Mouse (Mus musculus): ENCODE measurements at regions not wholly inside any gene's neighbourhood (a gene's known extent, or its start where the extent isn't known, plus 50 kb on each side); places are given as distances from the start of the nearest gene placed in this dataset.
"Not testable (repeated sequence)": the region's sequence is repeated elsewhere in the genome, so short reads cannot be mapped to it uniquely, and the experiment has no call there.

- Histone ChIP-seq H3K4me1 (no peaks in the 10 kb centered on the region), H3K4me3 (no peak overlapping the region), H3K4me2 (replicated peaks) (no peak overlapping the region), H3K27ac (replicated peaks) (no peak overlapping the region), H3K9ac (replicated peaks) (no peak overlapping the region), H3K9me3 (no peaks in the 10 kb centered on the region), H3K27me3 (no peaks in the 10 kb centered on the region), H3K36me3 (no peaks in the 10 kb centered on the region)
- no peak for ATAC-seq (replicated peaks)
- 77% methylated on average over 2 of the region's 2 CpGs for WGBS
These were observed 206.3 kb upstream of the Spef2 start for GRCm38 (mm10) chr15:9954941-9955340.

- H3K4me1 ChIP-seq, result no peaks in the 10 kb centered on the region
- WGBS, result 80% methylated on average over 4 of the region's 4 CpGs
- no peaks in the 10 kb centered on the region for H3K9me3 ChIP-seq
- H3K27me3 ChIP-seq, result no peaks in the 10 kb centered on the region
- no peak overlapping the region for H3K4me3 ChIP-seq
- H3K4me2 ChIP-seq (replicated peaks), result no peak overlapping the region
- H3K36me3 ChIP-seq, result no peaks in the 10 kb centered on the region
- ATAC-seq (replicated peaks), result no peak
- no peak overlapping the region for H3K9ac ChIP-seq (replicated peaks)
- no peak overlapping the region for H3K27ac ChIP-seq (replicated peaks)
These were observed 202.0 kb upstream of the Prlr start for GRCm38 (mm10) chr15:9974999-9975398.

- H3K9ac ChIP-seq (replicated peaks), result no peak overlapping the region
- no peaks in the 10 kb centered on the region for H3K36me3 ChIP-seq
- no peaks in the 10 kb centered on the region for H3K27me3 ChIP-seq
- peak; percentile 98 for ATAC-seq (replicated peaks)
- no peaks in the 10 kb centered on the region for H3K9me3 ChIP-seq
- peak overlapping the region; percentile 36; the same call in 1 of the 2 replicates for H3K27ac ChIP-seq (replicated peaks)
- no peaks in the 10 kb centered on the region for H3K4me1 ChIP-seq
- H3K4me2 ChIP-seq (replicated peaks), result no peak overlapping the region
- 29% methylated on average over 7 of the region's 7 CpGs for WGBS
- H3K4me3 ChIP-seq, result no peak overlapping the region
These were observed 165.5 kb upstream of the Prlr start for GRCm38 (mm10) chr15:10011289-10012234.

GRCm38 (mm10) chr15:10017216-10017615 lies 159.8 kb upstream of the Prlr start:
- H3K4me2 ChIP-seq (replicated peaks), result no peak overlapping the region
- no peak overlapping the region for H3K4me3 ChIP-seq
- no peak for ATAC-seq (replicated peaks)
- H3K4me1 ChIP-seq, result no peaks in the 10 kb centered on the region
- no peak overlapping the region for H3K27ac ChIP-seq (replicated peaks)
- no peaks in the 10 kb centered on the region for H3K9me3 ChIP-seq
- H3K27me3 ChIP-seq, result no peaks in the 10 kb centered on the region
- H3K9ac ChIP-seq (replicated peaks), result no peak overlapping the region
- H3K36me3 ChIP-seq, result no peaks in the 10 kb centered on the region

- H3K36me3 ChIP-seq, result no peaks in the 10 kb centered on the region
- no peaks in the 10 kb centered on the region for H3K27me3 ChIP-seq
- WGBS, result 85% methylated on average over 4 of the region's 4 CpGs
- no peaks in the 10 kb centered on the region for H3K9me3 ChIP-seq
- no peaks in the 10 kb centered on the region for H3K4me1 ChIP-seq
- H3K27ac ChIP-seq (replicated peaks), result no peak overlapping the region
- no peak overlapping the region for H3K4me2 ChIP-seq (replicated peaks)
- no peak overlapping the region for H3K9ac ChIP-seq (replicated peaks)
- no peak overlapping the region for H3K4me3 ChIP-seq
- no peak for ATAC-seq (replicated peaks)
These were observed 147.1 kb upstream of the Prlr start for GRCm38 (mm10) chr15:10029902-10030301.

- H3K27me3 ChIP-seq, result no peaks in the 10 kb centered on the region
These were observed 141.5 kb upstream of the Prlr start for GRCm38 (mm10) chr15:10035561-10035960.

GRCm38 (mm10) chr15:10036576-10036975 lies 140.5 kb upstream of the Prlr start:
- not testable (repeated sequence) for ATAC-seq (replicated peaks); H3K4me1 ChIP-seq; H3K4me2 ChIP-seq (replicated peaks); H3K27me3 ChIP-seq; H3K27ac ChIP-seq (replicated peaks); H3K9me3 ChIP-seq; H3K4me3 ChIP-seq; H3K9ac ChIP-seq (replicated peaks); H3K36me3 ChIP-seq
- WGBS, result 82% methylated on average over 2 of the region's 2 CpGs

More at GRCm38 (mm10) chr15:10035561-10035960, 141.5 kb upstream of the Prlr start:
- no peak for ATAC-seq (replicated peaks)
- Histone ChIP-seq H3K27ac (replicated peaks) (no peak overlapping the region), H3K9me3 (no peaks in the 10 kb centered on the region), H3K36me3 (no peaks in the 10 kb centered on the region), H3K4me3 (no peak overlapping the region), H3K4me1 (no peaks in the 10 kb centered on the region), H3K4me2 (replicated peaks) (no peak overlapping the region), H3K9ac (replicated peaks) (no peak overlapping the region)
- 49% methylated on average over 1 of the region's 1 CpGs for WGBS

- no peak overlapping the region for H3K4me2 ChIP-seq (replicated peaks)
- H3K36me3 ChIP-seq, result no peaks in the 10 kb centered on the region
- WGBS, result 94% methylated on average over 2 of the region's 2 CpGs
- 0 out of 2 replicates have a peak, but pooled peaks cover 3% of the 10 kb centered on the region for H3K4me1 ChIP-seq
- ATAC-seq (replicated peaks), result no peak
- no peaks in the 10 kb centered on the region for H3K27me3 ChIP-seq
- H3K27ac ChIP-seq (replicated peaks), result no peak overlapping the region
- H3K9me3 ChIP-seq, result no peaks in the 10 kb centered on the region
- H3K9ac ChIP-seq (replicated peaks), result no peak overlapping the region
- no peak overlapping the region for H3K4me3 ChIP-seq
These were observed 103.5 kb upstream of the Prlr start for GRCm38 (mm10) chr15:10073580-10073979.

- Histone ChIP-seq H3K27me3 (no peaks in the 10 kb centered on the region), H3K9me3 (no peaks in the 10 kb centered on the region), H3K4me2 (replicated peaks) (no peak overlapping the region), H3K4me1 (0 out of 2 replicates have a peak, but pooled peaks cover 3% of the 10 kb centered on the region), H3K36me3 (no peaks in the 10 kb centered on the region), H3K27ac (replicated peaks) (no peak overlapping the region), H3K4me3 (no peak overlapping the region), H3K9ac (replicated peaks) (no peak overlapping the region)
- 83% methylated on average over 9 of the region's 9 CpGs for WGBS
- ATAC-seq (replicated peaks), result no peak
These were observed 102.1 kb upstream of the Prlr start for GRCm38 (mm10) chr15:10074916-10075315.

GRCm38 (mm10) chr15:10075391-10076060 lies 101.5 kb upstream of the Prlr start:
- 0 out of 2 replicates have a peak, but pooled peaks cover 3% of the 10 kb centered on the region for H3K4me1 ChIP-seq
- ATAC-seq (replicated peaks), result peak; percentile 81
- no peak overlapping the region for H3K4me3 ChIP-seq
- no peaks in the 10 kb centered on the region for H3K36me3 ChIP-seq
- H3K27me3 ChIP-seq, result no peaks in the 10 kb centered on the region
- H3K4me2 ChIP-seq (replicated peaks), result no peak overlapping the region
- no peak overlapping the region for H3K27ac ChIP-seq (replicated peaks)
- WGBS, result 63% methylated on average over 10 of the region's 10 CpGs
- H3K9ac ChIP-seq (replicated peaks), result no peak overlapping the region
- H3K9me3 ChIP-seq, result no peaks in the 10 kb centered on the region

- no peak overlapping the region for H3K4me3 ChIP-seq
- H3K27ac ChIP-seq (replicated peaks), result no peak overlapping the region
- no peaks in the 10 kb centered on the region for H3K27me3 ChIP-seq
- no peaks in the 10 kb centered on the region for H3K36me3 ChIP-seq
- no peak overlapping the region for H3K9ac ChIP-seq (replicated peaks)
- H3K9me3 ChIP-seq, result no peaks in the 10 kb centered on the region
- 77% methylated on average over 1 of the region's 1 CpGs for WGBS
- H3K4me1 ChIP-seq, result 0 out of 2 replicates have a peak, but pooled peaks cover 3% of the 10 kb centered on the region
- no peak overlapping the region for H3K4me2 ChIP-seq (replicated peaks)
- ATAC-seq (replicated peaks), result peak; percentile 53
These were observed 101.0 kb upstream of the Prlr start for GRCm38 (mm10) chr15:10076061-10076400.

GRCm38 (mm10) chr15:10078434-10078833 lies 98.6 kb upstream of the Prlr start:
- H3K27me3 ChIP-seq, result no peaks in the 10 kb centered on the region
- no peaks in the 10 kb centered on the region for H3K9me3 ChIP-seq
- WGBS, result 86% methylated on average over 2 of the region's 2 CpGs
- no peaks in the 10 kb centered on the region for H3K36me3 ChIP-seq
- ATAC-seq (replicated peaks), result no peak
- no peak overlapping the region for H3K4me2 ChIP-seq (replicated peaks)
- H3K4me3 ChIP-seq, result no peak overlapping the region
- no peak overlapping the region for H3K9ac ChIP-seq (replicated peaks)
- H3K27ac ChIP-seq (replicated peaks), result no peak overlapping the region
- 0 out of 2 replicates have a peak, but pooled peaks cover 3% of the 10 kb centered on the region for H3K4me1 ChIP-seq
